Mouse (Mus musculus) spleen, adult 2 months (tissue): Measurements from ENCODE around the gene Xpr1.

Source experiments
- CTCF ChIP-seq: fragments of 200-500 bp; IDR thresholded peaks from 2 replicates; pipeline ENCODE4 v1.5.1; 2011; ENCODE audit warnings: mild to moderate bottlenecking, inconsistent platforms; ENCODE audit not compliant: insufficient read depth, insufficient read length, insufficient replicate concordance; ENCODE audit errors: extremely low read depth
- POLR2A ChIP-seq: fragments of 200-500 bp; IDR thresholded peaks from 2 replicates; pipeline ENCODE4 v1.6.1; 2011; ENCODE audit warnings: low read depth, low read length, inconsistent platforms

GRCm38 (mm10) chr1:155415421-155415820 is 1.8 kb downstream of the Xpr1 start:
- TF ChIP-seq CTCF (no peak), POLR2A (no peak)
